Comparison of ENCODE assay signal across 8 mouse cellular contexts in the genomic region with DNA sequence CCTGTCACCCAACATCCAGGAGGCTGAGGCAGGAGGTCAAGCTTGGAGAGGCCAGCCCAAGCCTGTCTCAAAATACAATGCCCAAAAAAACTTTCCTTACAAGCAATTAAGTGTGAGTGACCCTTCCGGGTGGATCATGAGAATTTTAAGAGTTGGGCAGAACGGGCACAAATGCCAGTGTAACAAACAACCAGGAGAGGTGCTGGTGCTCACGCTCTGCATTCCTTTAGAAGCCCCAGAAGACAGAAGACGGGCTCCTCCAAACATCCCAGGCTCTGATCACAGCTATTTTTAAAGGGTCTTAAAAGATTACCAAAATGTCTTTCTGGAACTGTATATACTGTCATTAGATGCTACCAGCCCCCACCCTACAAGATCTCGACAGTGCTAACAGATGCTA. TPM values are rescaled to one million over a fixed set of nuclear protein-coding genes. Genes with fewer than 3 reads are reported as not detected.
DNase-seq lines count a peak whose midpoint lies in the region; ATAC-seq and TF ChIP-seq lines count a peak whose summit lies in the region.

No protein-coding gene starts in this region.

- peaks cover 63% of the 10 kb centered on the region for H3K79me3 ChIP-seq in C2C12 (ENCODE audit: low read depth)

- ATAC-seq in forebrain, postnatal 0 days: no peak
- ATAC-seq in liver, embryonic 14.5 days (ENCODE audit: insufficient read depth): no peak
- no peak for ATAC-seq in CD4-positive, CD25-positive, alpha-beta regulatory T cell, adult 4 months

- peak overlapping the region; percentile 66 for H3ac ChIP-seq in C2C12 (ENCODE audit: control insufficient read depth, insufficient read length, low read depth)

- H3K4me1 ChIP-seq in heart, adult 2 months (ENCODE audit: control insufficient read depth, insufficient read depth, low read length): peaks cover 15% of the 10 kb centered on the region
- no peaks in the 10 kb centered on the region; the same call in 1 of the 2 replicates for H3K4me1 ChIP-seq in forebrain, postnatal 0 days (ENCODE audit: insufficient read depth)
- peaks cover 0 to 7% of the 10 kb centered on the region in 2 experiments; a peak in 2 of 4 replicates for H3K4me1 ChIP-seq in liver, embryonic 14.5 days (replicated peaks; ENCODE audit: control insufficient read depth in 2 of 2, insufficient read depth in 2 of 2, low read length in 1 of 2)

- intact Hi-C loops in heart, adult 2 months (cut with DNase I): loop anchor here (5.0 to 10.0 kb wide), 3 partner anchors 46 to 396 kb away; no protein-coding TSS in a partner anchor

- H3K4me3 ChIP-seq in heart, adult 2 months: peak overlapping the region; percentile 75
- peak overlapping the region; percentile 61 for H3K4me3 ChIP-seq in C2C12 (ENCODE audit: insufficient read depth, poor library complexity, severe bottlenecking)
- peak overlapping the region; percentile 85 for H3K4me3 ChIP-seq in forebrain, postnatal 0 days (ENCODE audit: low read depth, low read length)
- peak overlapping the region; percentile 62 for H3K4me3 ChIP-seq in liver, embryonic 14.5 days (ENCODE audit: insufficient read depth in 1 of 2, low read depth in 2 of 2, low read length in 2 of 2)

- no peaks in the 10 kb centered on the region for H3K27me3 ChIP-seq in heart, adult 2 months (ENCODE audit: control insufficient read depth, insufficient read depth, low read length)
- H3K27me3 ChIP-seq in C2C12 (ENCODE audit: control insufficient read depth, insufficient read depth, insufficient read length): no peaks in the 10 kb centered on the region
- no peaks in the 10 kb centered on the region for H3K27me3 ChIP-seq in forebrain, postnatal 0 days (ENCODE audit: insufficient read depth, low read length)
- peaks cover 30% of the 10 kb centered on the region for H3K27me3 ChIP-seq in liver, embryonic 14.5 days (ENCODE audit: control insufficient read depth, insufficient read depth, low read length)

- H3K27ac ChIP-seq in heart, adult 2 months: peak overlapping the region; percentile 97
- no peak overlapping the region for H3K27ac ChIP-seq in forebrain, postnatal 0 days (ENCODE audit: low read depth, low read length)
- no peak overlapping the region for H3K27ac ChIP-seq in liver, embryonic 14.5 days

- H3K9ac ChIP-seq in heart, adult 2 months (ENCODE audit: low read depth, low read length): no peak overlapping the region; the same call in 1 of the 2 replicates
- H3K9ac ChIP-seq in forebrain, postnatal 0 days: no peak overlapping the region
- no peak overlapping the region for H3K9ac ChIP-seq in liver, embryonic 14.5 days (replicated peaks)

- H3K9me3 ChIP-seq in forebrain, postnatal 0 days (ENCODE audit: low read length): no peaks in the 10 kb centered on the region
- no peaks in the 10 kb centered on the region for H3K9me3 ChIP-seq in liver, embryonic 14.5 days (ENCODE audit: control insufficient read depth, low read length)

- no peak for TF ChIP-seq POLR2A in heart, adult 2 months (IDR thresholded peaks at IDR 0.05; ENCODE audit: insufficient read depth, low read depth, low read length)

- no peak for TF ChIP-seq CTCF in heart, adult 2 months (IDR thresholded peaks at IDR 0.05)
- no peak for TF ChIP-seq CTCF in C2C12 (IDR thresholded peaks at IDR 0.05; ENCODE audit: control insufficient read depth, insufficient read depth, insufficient read length)
- TF ChIP-seq CTCF in forebrain, postnatal 0 days (IDR thresholded peaks at IDR 0.05; ENCODE audit: low read depth): peak; percentile 13; the same call in 1 of the 2 replicates
- no peak for TF ChIP-seq CTCF in liver, embryonic 14.5 days (IDR thresholded peaks at IDR 0.05; ENCODE audit: low read depth)

- DNase-seq in heart, adult 2 months: no peak
- DNase-seq in heart, adult 8-10 months (ENCODE audit: low spot score): no peak
- no peak for DNase-seq in forebrain, postnatal 0 days
- no peak for DNase-seq in liver, embryonic 14.5 days (ENCODE audit: low read depth in 3 of 3, low spot score in 3 of 3)
- DNase-seq in thymus, postnatal 25 days: no peak
- no peak for DNase-seq in thymus, postnatal 0 days (ENCODE audit: low spot score)

- H3K36me3 ChIP-seq in heart, adult 2 months (ENCODE audit: control insufficient read depth, insufficient read depth, low read length): peaks cover 12% of the 10 kb centered on the region
- H3K36me3 ChIP-seq in C2C12 (ENCODE audit: control insufficient read depth, insufficient read depth): no peaks in the 10 kb centered on the region
- no peaks in the 10 kb centered on the region for H3K36me3 ChIP-seq in forebrain, postnatal 0 days (ENCODE audit: insufficient read depth)
- no peaks in the 10 kb centered on the region for H3K36me3 ChIP-seq in liver, embryonic 14.5 days (replicated peaks; ENCODE audit: control insufficient read depth, insufficient read depth, low read depth)

- TF ChIP-seq EP300 in heart, adult 2 months (IDR thresholded peaks at IDR 0.05; ENCODE audit: insufficient read depth, low read depth, low read length): no peak
- TF ChIP-seq EP300 in liver, embryonic 14.5 days (IDR thresholded peaks at IDR 0.05; ENCODE audit: low read depth): no peak

- peak overlapping the region; percentile 75 for H3K4me2 ChIP-seq in forebrain, postnatal 0 days (ENCODE audit: low read depth)
- peak overlapping the region; percentile 50 for H3K4me2 ChIP-seq in liver, embryonic 14.5 days (ENCODE audit: low read depth)

- peaks cover 5% of the 10 kb centered on the region for H3K79me2 ChIP-seq in heart, adult 2 months (replicated peaks; ENCODE audit: control insufficient read depth, insufficient read depth, low read length)
- H3K79me2 ChIP-seq in C2C12 (ENCODE audit: control insufficient read depth, insufficient read depth): peaks cover 72% of the 10 kb centered on the region

- WGBS in heart, adult 2 months: 25% methylated on average over 5 of the region's 5 CpGs
- 30% methylated on average over 5 of the region's 5 CpGs for WGBS in forebrain, postnatal 0 days
- WGBS in liver, embryonic 14.5 days (ENCODE audit: insufficient replicate concordance): 49% methylated on average over 5 of the region's 5 CpGs

TF ChIP-seq in C2C12, 6 proteins besides CTCF, POLR2A, EP300 and RAD21:
- TF ChIP-seq MAX (IDR thresholded peaks at IDR 0.05): no peak
- no peak for TF ChIP-seq MYOD1 (IDR thresholded peaks at IDR 0.05; ENCODE audit: control insufficient read depth, insufficient read length, low read depth)
- TF ChIP-seq USF1 (IDR thresholded peaks at IDR 0.05; ENCODE audit: low read depth): no peak
- TF ChIP-seq CEBPB (IDR thresholded peaks at IDR 0.05; ENCODE audit: low read depth): no peak
- no peak for TF ChIP-seq FOSL1 (IDR thresholded peaks at IDR 0.05; ENCODE audit: insufficient read depth, low read length, poor library complexity, severe bottlenecking)
- TF ChIP-seq MYOG (IDR thresholded peaks at IDR 0.05; ENCODE audit: control insufficient read depth, extremely low read depth, insufficient read length): no peak

RNA-seq across cellular contexts. Expression of a gene that starts 2.5 kb away (rescaled TPM):
- 10 to 100 TPM; 52.1 to 57.4 TPM for total RNA-seq in heart, adult 2 months (2021)
- 15.3 and 24.7 TPM in 2 replicates for polyA plus RNA-seq in heart, adult 2 months (2012; rRNA removed)
- 10 to 100 TPM; 41.8 to 50.5 (median 49.8) TPM for total RNA-seq in heart, adult 8-10 months (2022)
- 23.7 TPM for polyA plus RNA-seq in C2C12 (2012; fragmentation: generic; extraction: Trizol)
- 17.2 and 18.3 TPM in 2 replicates for total RNA-seq in forebrain, postnatal 0 days (2014; rRNA removed)
- polyA plus RNA-seq in forebrain, postnatal 0 days (2015; fragmentation: Nextera tagmentation; extraction: Ambion mirVana): 3.9 and 5.7 TPM in 2 replicates
- 3.3 and 4.2 TPM in 2 replicates for polyA plus RNA-seq in liver, embryonic 14.5 days (2012; rRNA removed)
- polyA plus RNA-seq in liver, embryonic 14.5 days (2014; fragmentation: Nextera tagmentation; extraction: Ambion mirVana): 5.5 and 5.6 TPM in 2 replicates
- polyA plus RNA-seq in thymus, postnatal 0 days (2015; fragmentation: Nextera tagmentation; extraction: Ambion mirVana): 3.8 and 4.0 TPM in 2 replicates
- under 1 TPM; 0.28 to 0.51 TPM for polyA plus RNA-seq in CD4-positive, CD25-positive, alpha-beta regulatory T cell, adult 4 months (2017; shearing (Covaris generic))
